Mouse (Mus musculus) CD4-positive, CD25-positive, alpha-beta regulatory T cell (primary cell): ENCODE results near the gene Ctbp1. TPM values are rescaled to one million over a fixed set of nuclear protein-coding genes. Genes with fewer than 3 reads are reported as not detected.

Experiments
- polyA plus RNA-seq: library from polyadenylated mRNA; unstranded; fragments of 100-300 nt; shearing (Covaris generic); gene quantifications from one replicate; pipeline ENCODE4 v1.2.1, GENCODE M21; 2017

Ctbp1 gene
- polyA plus RNA-seq = 313 TPM

DNA sequence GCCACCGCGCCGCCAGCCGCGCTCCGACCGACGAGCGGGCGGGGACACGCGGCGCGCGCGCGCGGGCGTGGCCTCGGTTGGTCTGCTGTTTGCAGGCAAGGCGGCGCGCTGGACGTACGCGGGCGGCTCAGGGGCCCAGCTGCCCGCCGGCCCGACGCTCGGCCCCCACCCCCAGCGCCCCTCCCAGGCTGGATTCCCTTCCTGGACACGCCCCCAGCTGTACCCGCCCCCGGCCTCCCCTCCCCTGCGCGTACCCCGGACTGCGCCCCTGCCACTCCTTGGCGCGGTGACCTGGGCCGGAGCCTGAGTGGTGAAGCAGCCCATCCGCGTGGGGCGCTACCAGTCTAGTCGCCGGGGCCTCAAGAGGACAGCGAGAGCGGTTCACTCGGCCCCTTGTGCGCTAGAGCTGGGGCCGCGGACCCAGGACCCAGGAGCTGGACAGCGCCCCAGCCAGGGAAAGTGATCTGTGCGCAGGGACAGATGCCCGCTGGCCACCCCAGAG, at the start of gene Ctbp1:
Ctbp1 (minus strand) TSS at position 42 of the 502 bp plus-strand sequence.

DNA sequence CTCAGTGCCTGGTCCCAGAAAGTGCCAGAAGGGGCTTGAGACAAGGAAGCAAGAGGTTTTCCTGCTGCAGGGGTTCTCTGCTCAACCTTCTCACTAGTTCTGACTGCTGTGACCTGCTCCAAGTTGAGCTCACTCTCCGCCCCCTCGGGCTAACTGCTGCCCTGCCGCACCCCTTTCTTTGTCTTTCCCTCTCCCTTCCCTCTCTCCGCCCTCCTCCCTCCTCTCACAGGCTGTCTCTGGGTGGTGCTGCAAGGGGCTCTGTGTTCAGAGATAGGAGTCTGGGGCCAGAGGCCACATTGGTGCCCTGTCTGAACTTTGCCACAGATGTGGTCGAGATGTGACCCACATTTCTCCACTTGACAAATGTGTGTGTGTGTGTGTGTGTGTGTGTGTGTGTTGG, 56.7 kb downstream of the Ctbp1 start, which contains the start of gene Spon2:
Spon2 (minus strand) TSS at position 375 of the 400 bp plus-strand sequence.

Other genes with a start within 250 kb of the Ctbp1 start
- 0.06 TPM for gene Slc5a1, start 170.8 kb downstream of the Ctbp1 start, polyA plus RNA-seq
- gene Spon2, start 56.5 kb downstream of the Ctbp1 start, polyA plus RNA-seq = not detected
- 102 TPM for gene Maea, start 60.5 kb upstream of the Ctbp1 start, polyA plus RNA-seq
- 13.9 TPM for gene Uvssa, start 103.6 kb upstream of the Ctbp1 start, polyA plus RNA-seq
- gene Nkx1-1, start 159.0 kb upstream of the Ctbp1 start, polyA plus RNA-seq = not detected